In the genomic region with DNA sequence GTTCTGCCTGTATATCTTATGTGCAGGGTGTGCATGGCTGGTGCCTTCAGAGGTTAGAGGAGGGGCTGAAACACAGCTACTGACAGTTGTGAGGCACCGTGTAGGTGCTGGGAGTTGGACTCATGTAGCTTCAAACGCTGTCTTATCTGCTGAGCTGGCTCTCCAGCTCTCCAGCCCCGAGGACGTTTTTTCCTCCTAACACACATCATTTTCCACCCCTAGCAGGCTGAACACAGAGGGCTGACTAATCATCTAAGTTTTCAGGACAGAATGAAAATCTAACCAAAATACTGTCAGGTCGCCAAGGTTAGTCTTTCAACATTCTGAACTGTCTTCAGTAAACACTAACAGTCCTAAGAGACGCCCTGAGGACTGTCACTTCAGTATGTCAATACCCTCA, we compare ENCODE assay signal across 20 mouse cellular contexts. TPM values are rescaled to one million over a fixed set of nuclear protein-coding genes. Genes with fewer than 3 reads are reported as not detected.
DNase-seq lines count a peak whose midpoint lies in the region; ATAC-seq and TF ChIP-seq lines count a peak whose summit lies in the region.
"Had no signal": no experiment of that assay in that cellular context is flagged by ENCODE, and none has a peak within 500 bp of the region (broad histone marks: within the 10 kb centered on the region; RNA-seq: fewer than 3 reads in every experiment).

No protein-coding gene starts in this region.

- H3K4me1 ChIP-seq in heart, embryonic 13.5 days: peaks cover 61% of the 10 kb centered on the region
- H3K4me1 ChIP-seq in MEL (ENCODE audit: control insufficient read depth in 1 of 2, insufficient read depth in 2 of 2, low read length in 2 of 2): peaks cover 2 to 7% of the 10 kb centered on the region in 2 experiments; a peak in 2 of 4 replicates
- peaks cover 68% of the 10 kb centered on the region for H3K4me1 ChIP-seq in liver, embryonic 12.5 days
- H3K4me1 ChIP-seq in forebrain, embryonic 16.5 days (replicated peaks; ENCODE audit: control insufficient read depth, insufficient read depth, low read length): peaks cover 7% of the 10 kb centered on the region
- H3K4me1 ChIP-seq in forebrain, embryonic 11.5 days (replicated peaks; ENCODE audit: control insufficient read depth, insufficient read depth, low read length): no peaks in the 10 kb centered on the region

- H3K27me3 ChIP-seq in heart, embryonic 13.5 days (replicated peaks): no peaks in the 10 kb centered on the region
- H3K27me3 ChIP-seq in MEL (ENCODE audit: control insufficient read depth in 1 of 2, insufficient read depth in 2 of 2, low read length in 2 of 2): no peaks in the 10 kb centered on the region
- H3K27me3 ChIP-seq in liver, embryonic 12.5 days (replicated peaks): no peaks in the 10 kb centered on the region
- H3K27me3 ChIP-seq in forebrain, embryonic 16.5 days (replicated peaks; ENCODE audit: control insufficient read depth, insufficient read depth, low read length): no peaks in the 10 kb centered on the region
- H3K27me3 ChIP-seq in forebrain, embryonic 11.5 days (ENCODE audit: control insufficient read depth, insufficient read depth, low read length): no peaks in the 10 kb centered on the region
- H3K27me3 ChIP-seq: CH12.LX; hindbrain, embryonic 15.5 days; neural tube, embryonic 12.5 days had no signal

- no peak for DNase-seq in heart, postnatal 25 days (ENCODE audit: low spot score)
- peak; percentile 77 for DNase-seq in 3T3-L1 (ENCODE audit: low read depth, low spot score)
- DNase-seq in MEL (ENCODE audit: low read depth, low spot score): peak; percentile 34
- no peak for DNase-seq in forebrain, embryonic 11.5 days (ENCODE audit: low spot score)
- no peak for DNase-seq in urinary bladder, postnatal 36 days (ENCODE audit: low spot score in 2 of 2)
- DNase-seq: cerebellum, postnatal 10 days; forebrain, postnatal 0 days; gastrocnemius, postnatal 36 days; kidney, adult 9 months; layer of hippocampus, adult 9-11 months; left cerebral cortex, postnatal 4 days; lung, postnatal 14 days; spleen, adult 18-20 months had no signal

- ATAC-seq in heart, embryonic 13.5 days (ENCODE audit: extremely low read depth, insufficient number of reproducible peaks, low FRiP score, low TSS enrichment): peak; percentile 37; the same call in 1 of the 2 replicates
- ATAC-seq in liver, embryonic 12.5 days: peak; percentile 73
- no peak for ATAC-seq in forebrain, embryonic 16.5 days
- no peak for ATAC-seq in forebrain, embryonic 11.5 days (replicated peaks; ENCODE audit: low FRiP score)
- ATAC-seq: forebrain, postnatal 0 days; midbrain, embryonic 16.5 days had no signal

- no peak for TF ChIP-seq CTCF in MEL (IDR thresholded peaks at IDR 0.05 in 2 of 3, conservative IDR thresholded peaks at IDR 0.05 in 1 of 3; ENCODE audit: control insufficient read depth in 1 of 3, insufficient read depth in 1 of 3, low read depth in 2 of 3, low read length in 3 of 3, poor library complexity in 1 of 3, severe bottlenecking in 1 of 3)

- H3K36me3 ChIP-seq in heart, embryonic 13.5 days: peaks cover 29% of the 10 kb centered on the region
- H3K36me3 ChIP-seq in MEL (ENCODE audit: control insufficient read depth in 1 of 2, insufficient read depth in 2 of 2, low read length in 2 of 2): peaks cover 0 to 3% of the 10 kb centered on the region in 2 experiments; a peak in 3 of 4 replicates
- peaks cover 39% of the 10 kb centered on the region for H3K36me3 ChIP-seq in liver, embryonic 12.5 days
- H3K36me3 ChIP-seq in forebrain, embryonic 16.5 days (ENCODE audit: control insufficient read depth, insufficient read depth): peaks cover 17% of the 10 kb centered on the region
- H3K36me3 ChIP-seq in forebrain, embryonic 11.5 days (ENCODE audit: control insufficient read depth, insufficient read depth, low read length): peaks cover 13% of the 10 kb centered on the region

- peak overlapping the region; percentile 60 for H3K9ac ChIP-seq in heart, embryonic 13.5 days
- H3K9ac ChIP-seq in MEL (ENCODE audit: control insufficient read depth, low read depth, low read length, poor library complexity, severe bottlenecking): no peak overlapping the region
- H3K9ac ChIP-seq in liver, embryonic 12.5 days: peak overlapping the region; percentile 40; the same call in 1 of the 2 replicates
- H3K9ac ChIP-seq in forebrain, embryonic 16.5 days (replicated peaks; ENCODE audit: low read depth, low read length): no peak overlapping the region
- no peak overlapping the region for H3K9ac ChIP-seq in forebrain, embryonic 11.5 days (ENCODE audit: low read length)
- H3K9ac ChIP-seq: forebrain, postnatal 0 days; hindbrain, embryonic 15.5 days; neural tube, embryonic 12.5 days had no signal

- H3K9me3 ChIP-seq in heart, embryonic 13.5 days: no peaks in the 10 kb centered on the region
- no peaks in the 10 kb centered on the region for H3K9me3 ChIP-seq in MEL (replicated peaks; ENCODE audit: insufficient read depth, low read length)
- no peaks in the 10 kb centered on the region for H3K9me3 ChIP-seq in liver, embryonic 12.5 days (replicated peaks)
- H3K9me3 ChIP-seq in forebrain, embryonic 16.5 days (ENCODE audit: control insufficient read depth, low read length): 0 out of 2 replicates have a peak, but pooled peaks cover 4% of the 10 kb centered on the region
- no peaks in the 10 kb centered on the region; the same call in 1 of the 2 replicates for H3K9me3 ChIP-seq in forebrain, embryonic 11.5 days (ENCODE audit: control insufficient read depth, low read length)
- H3K9me3 ChIP-seq: hindbrain, embryonic 15.5 days; neural tube, embryonic 12.5 days had no signal

- peak overlapping the region; percentile 64 for H3K27ac ChIP-seq in heart, embryonic 13.5 days (replicated peaks)
- H3K27ac ChIP-seq in MEL (ENCODE audit: control insufficient read depth, low read depth, low read length): no peak overlapping the region
- H3K27ac ChIP-seq in liver, embryonic 12.5 days: peak overlapping the region; percentile 22; the same call in 1 of the 2 replicates
- no peak overlapping the region for H3K27ac ChIP-seq in forebrain, embryonic 16.5 days (ENCODE audit: low read length)
- H3K27ac ChIP-seq in forebrain, embryonic 11.5 days (ENCODE audit: low read depth, low read length): no peak overlapping the region
- H3K27ac ChIP-seq: hindbrain, embryonic 15.5 days; neural tube, embryonic 12.5 days had no signal

- H3K4me2 ChIP-seq in heart, embryonic 13.5 days: peak overlapping the region; percentile 21; the same call in 1 of the 2 replicates
- H3K4me2 ChIP-seq in liver, embryonic 12.5 days: peak overlapping the region; percentile 15; the same call in 1 of the 2 replicates
- no peak overlapping the region for H3K4me2 ChIP-seq in forebrain, embryonic 16.5 days (ENCODE audit: low read length)
- H3K4me2 ChIP-seq in forebrain, embryonic 11.5 days (ENCODE audit: low read depth, low read length, severe bottlenecking): no peak overlapping the region
- H3K4me2 ChIP-seq: hindbrain, embryonic 15.5 days; neural tube, embryonic 12.5 days had no signal

- peaks cover 81% of the 10 kb centered on the region for H3K79me2 ChIP-seq in MEL (ENCODE audit: control insufficient read depth, insufficient read depth, low read length, poor library complexity)

- TF ChIP-seq POLR2A in MEL (IDR thresholded peaks at IDR 0.05; ENCODE audit: control insufficient read depth in 1 of 2, insufficient read depth in 1 of 2, low read depth in 1 of 2, low read length in 2 of 2, poor library complexity in 1 of 2): no peak

- no peak for TF ChIP-seq RAD21 in MEL (IDR thresholded peaks at IDR 0.05; ENCODE audit: low read depth, low read length)

- intact Hi-C loops in heart, postnatal 25 days (cut with DNase I): no loop called here

- no peak overlapping the region for H3K4me3 ChIP-seq in heart, embryonic 13.5 days
- no peak overlapping the region for H3K4me3 ChIP-seq in MEL (ENCODE audit: control insufficient read depth in 1 of 2, insufficient read depth in 1 of 2, low read depth in 2 of 2, low read length in 2 of 2)
- no peak overlapping the region for H3K4me3 ChIP-seq in liver, embryonic 12.5 days
- no peak overlapping the region for H3K4me3 ChIP-seq in forebrain, embryonic 16.5 days (replicated peaks; ENCODE audit: low read length)
- H3K4me3 ChIP-seq in forebrain, embryonic 11.5 days (ENCODE audit: low read depth, low read length): no peak overlapping the region
- H3K4me3 ChIP-seq: hindbrain, embryonic 15.5 days; neural tube, embryonic 12.5 days had no signal

- WGBS in heart, embryonic 13.5 days: 8% methylated on average over 6 of the region's 6 CpGs
- WGBS in liver, embryonic 12.5 days (ENCODE audit: insufficient replicate concordance): 13% methylated on average over 6 of the region's 6 CpGs
- WGBS in forebrain, embryonic 16.5 days: 69% methylated on average over 6 of the region's 6 CpGs
- WGBS in forebrain, embryonic 11.5 days: 86% methylated on average over 6 of the region's 6 CpGs

- TF ChIP-seq EP300 in MEL (IDR thresholded peaks at IDR 0.05; ENCODE audit: low read depth in 1 of 2, low read length in 2 of 2): no peak

TF ChIP-seq in MEL, 35 proteins besides CTCF, POLR2A, EP300 and RAD21 (continues in another document):
- TF ChIP-seq TBP (IDR thresholded peaks at IDR 0.05; ENCODE audit: low read depth, low read length): no peak
- TF ChIP-seq ZMIZ1 (IDR thresholded peaks at IDR 0.05; ENCODE audit: low read depth, low read length): no peak
- TF ChIP-seq MYB (IDR thresholded peaks at IDR 0.05; ENCODE audit: low read depth, low read length): no peak
- TF ChIP-seq GATA1 (IDR thresholded peaks at IDR 0.05; ENCODE audit: low read depth, low read length): no peak
- no peak for TF ChIP-seq JUND (IDR thresholded peaks at IDR 0.05; ENCODE audit: low read depth, low read length)
- no peak for TF ChIP-seq SIN3A (IDR thresholded peaks at IDR 0.05; ENCODE audit: low read length)
- TF ChIP-seq ZKSCAN1 (IDR thresholded peaks at IDR 0.05; ENCODE audit: low read depth, low read length): no peak
- no peak for TF ChIP-seq UBTF (IDR thresholded peaks at IDR 0.05; ENCODE audit: borderline replicate concordance, insufficient read depth, low read depth, low read length)
- TF ChIP-seq ELF1 (IDR thresholded peaks at IDR 0.05; ENCODE audit: low read depth, low read length): no peak
- no peak for TF ChIP-seq USF1 (IDR thresholded peaks at IDR 0.05; ENCODE audit: low read depth, low read length)
- no peak for TF ChIP-seq TCF12 (IDR thresholded peaks at IDR 0.05; ENCODE audit: low read depth, low read length)
- TF ChIP-seq BHLHE40 (IDR thresholded peaks at IDR 0.05; ENCODE audit: borderline replicate concordance, low read depth, low read length): no peak

RNA-seq across cellular contexts. Expression of a gene that starts 13.7 kb away (rescaled TPM):
- polyA plus RNA-seq in heart, embryonic 13.5 days (2015; fragmentation: Nextera tagmentation; extraction: Ambion mirVana): 5.1 and 6.6 TPM in 2 replicates
- total RNA-seq in heart, postnatal 25 days (2021): 10 to 100 TPM; 27.3 to 29.7 TPM
- total RNA-seq in MEL (2012; rRNA removed): 11.9 and 12.6 TPM in 2 replicates
- 100 to 1,000 TPM in 1 of 2 experiments, 10 to 100 TPM in 1; 46.9 to 102 TPM for polyA plus RNA-seq in MEL (2012; ENCODE audit: insufficient read depth in 1 of 2, insufficient read length in 2 of 2, low read depth in 1 of 2, low replicate concordance in 2 of 2, missing spikeins in 1 of 2)
- polyA plus RNA-seq in liver, embryonic 12.5 days (2016; fragmentation: Nextera tagmentation; extraction: Ambion mirVana): 9.1 and 9.2 TPM in 2 replicates
- polyA plus RNA-seq in forebrain, embryonic 16.5 days (2015; fragmentation: Nextera tagmentation; extraction: Ambion mirVana): 16.0 and 19.1 TPM in 2 replicates
- polyA plus RNA-seq in forebrain, embryonic 11.5 days (2014; fragmentation: Nextera tagmentation; extraction: Ambion mirVana): 17.1 and 19.2 TPM in 2 replicates

Comparison
In these comparisons a context has a peak if more than half of its experiments do, and no peak if none do; other contexts are left out.
1. ATAC-seq: peak in heart, embryonic 13.5 days (single experiment) and liver, embryonic 12.5 days (single experiment); none in forebrain, embryonic 16.5 days (single experiment) and forebrain, embryonic 11.5 days (single experiment).
2. H3K27ac ChIP-seq: peak in heart, embryonic 13.5 days (single experiment) and liver, embryonic 12.5 days (single experiment); none in MEL (single experiment), forebrain, embryonic 16.5 days (single experiment) and forebrain, embryonic 11.5 days (single experiment).
3. H3K4me2 ChIP-seq: peak in heart, embryonic 13.5 days (single experiment) and liver, embryonic 12.5 days (single experiment); none in forebrain, embryonic 16.5 days (single experiment) and forebrain, embryonic 11.5 days (single experiment).
4. H3K9ac ChIP-seq: peak in heart, embryonic 13.5 days (single experiment) and liver, embryonic 12.5 days (single experiment); none in MEL (single experiment), forebrain, embryonic 16.5 days (single experiment) and forebrain, embryonic 11.5 days (single experiment).
5. DNase-seq: peak in 3T3-L1 (single experiment) and MEL (single experiment); none in heart, postnatal 25 days (single experiment), forebrain, embryonic 11.5 days (single experiment) and urinary bladder, postnatal 36 days (0 of 2).